Comparison of ENCODE assay signal across 10 mouse cellular contexts in the genomic region with DNA sequence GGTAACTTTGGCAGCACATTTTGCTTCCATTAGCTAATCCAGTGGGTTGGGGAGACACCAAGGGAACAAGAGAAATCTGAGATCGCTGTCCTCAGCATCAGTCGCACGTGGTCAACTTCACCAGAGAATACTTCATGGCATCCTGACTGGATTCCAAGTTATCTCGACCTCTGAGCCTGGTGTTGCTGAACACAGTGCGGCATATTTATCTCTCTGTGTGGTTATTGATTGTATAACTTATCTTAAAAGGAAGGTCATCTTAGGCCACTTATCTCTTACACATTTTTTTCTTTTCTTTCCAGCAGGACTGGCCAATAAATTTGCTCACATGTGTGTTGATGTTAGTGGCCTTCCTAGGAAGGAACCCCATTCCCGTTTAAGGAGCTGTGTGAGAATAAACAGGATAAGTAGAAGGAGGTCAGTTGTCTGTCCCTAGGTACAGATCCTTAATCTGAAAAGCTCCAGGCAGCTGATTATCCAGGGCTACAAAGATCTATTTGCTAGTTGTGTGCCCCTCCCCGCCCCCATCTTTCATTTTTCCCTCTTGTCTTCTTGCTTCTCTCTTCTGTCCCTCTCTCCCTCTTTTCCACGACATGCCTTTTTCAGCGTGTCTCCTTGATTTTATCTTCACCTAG. TPM values are rescaled to one million over a fixed set of nuclear protein-coding genes. Genes with fewer than 3 reads are reported as not detected.
DNase-seq lines count a peak whose midpoint lies in the region; ATAC-seq and TF ChIP-seq lines count a peak whose summit lies in the region.
"Had no signal": no experiment of that assay in that cellular context is flagged by ENCODE, and none has a peak within 500 bp of the region (broad histone marks: within the 10 kb centered on the region; RNA-seq: fewer than 3 reads in every experiment).

No protein-coding gene starts in this region.

- peaks cover 29% of the 10 kb centered on the region for H3K27me3 ChIP-seq in embryonic facial prominence, embryonic 12.5 days
- peaks cover 32% of the 10 kb centered on the region for H3K27me3 ChIP-seq in embryonic facial prominence, embryonic 10.5 days (replicated peaks; ENCODE audit: low read depth, poor library complexity, severe bottlenecking)
- H3K27me3 ChIP-seq in heart, postnatal 0 days (ENCODE audit: control insufficient read depth, insufficient read depth, low read length): peaks cover 26% of the 10 kb centered on the region

- no peak for DNase-seq in embryonic facial prominence, embryonic 10.5 days (ENCODE audit: low spot score)
- no peak for DNase-seq in heart, postnatal 0 days (ENCODE audit: low spot score)
- no peak for DNase-seq in heart, adult 18-20 months
- DNase-seq in retina, adult 2 months (ENCODE audit: low read depth, low spot score): peak; percentile 59
- no peak for DNase-seq in retina, embryonic 14.5 days (ENCODE audit: low spot score)
- DNase-seq in thymus, postnatal 4 days: no peak
- DNase-seq in spleen, postnatal 10 days (ENCODE audit: low spot score in 2 of 2): no peak

- no peak for ATAC-seq in embryonic facial prominence, embryonic 12.5 days (ENCODE audit: insufficient number of reproducible peaks, insufficient read depth, low FRiP score, low TSS enrichment)
- ATAC-seq in heart, postnatal 0 days (ENCODE audit: insufficient read depth, low read depth): no peak

- H3K4me1 ChIP-seq in embryonic facial prominence, embryonic 12.5 days: peaks cover 6% of the 10 kb centered on the region; the same call in 1 of the 2 replicates
- peaks cover 15% of the 10 kb centered on the region for H3K4me1 ChIP-seq in embryonic facial prominence, embryonic 10.5 days
- peaks cover 5% of the 10 kb centered on the region for H3K4me1 ChIP-seq in heart, postnatal 0 days (ENCODE audit: control insufficient read depth, insufficient read depth)
- H3K4me1 ChIP-seq: liver, embryonic 15.5 days had no signal

- TF ChIP-seq EP300 in heart, postnatal 0 days (IDR thresholded peaks at IDR 0.05; ENCODE audit: low read depth): no peak

- H3K36me3 ChIP-seq in embryonic facial prominence, embryonic 12.5 days: no peaks in the 10 kb centered on the region
- H3K36me3 ChIP-seq in embryonic facial prominence, embryonic 10.5 days (replicated peaks): no peaks in the 10 kb centered on the region
- no peaks in the 10 kb centered on the region for H3K36me3 ChIP-seq in heart, postnatal 0 days (replicated peaks; ENCODE audit: control insufficient read depth, insufficient read depth, low read length)
- H3K36me3 ChIP-seq: liver, embryonic 15.5 days had no signal

- no peak overlapping the region for H3K4me3 ChIP-seq in embryonic facial prominence, embryonic 12.5 days
- H3K4me3 ChIP-seq in embryonic facial prominence, embryonic 10.5 days: no peak overlapping the region
- H3K4me3 ChIP-seq in heart, postnatal 0 days (ENCODE audit: low read depth, low read length): 0 out of 2 replicates have a peak overlapping the region, but pooled peaks have one; percentile 54

- H3K27ac ChIP-seq in embryonic facial prominence, embryonic 12.5 days: no peak overlapping the region
- no peak overlapping the region for H3K27ac ChIP-seq in embryonic facial prominence, embryonic 10.5 days (replicated peaks)
- H3K27ac ChIP-seq in heart, postnatal 0 days (ENCODE audit: low read depth): no peak overlapping the region
- H3K27ac ChIP-seq: liver, embryonic 15.5 days had no signal

- 53% methylated on average over 9 of the region's 9 CpGs for WGBS in embryonic facial prominence, embryonic 12.5 days
- 61% methylated on average over 9 of the region's 9 CpGs for WGBS in embryonic facial prominence, embryonic 10.5 days
- WGBS in heart, postnatal 0 days: 21% methylated on average over 9 of the region's 9 CpGs

- no peak for TF ChIP-seq CTCF in heart, postnatal 0 days (IDR thresholded peaks at IDR 0.05; ENCODE audit: low read depth)

- H3K4me2 ChIP-seq in embryonic facial prominence, embryonic 12.5 days (replicated peaks): peak overlapping the region; percentile 97
- peak overlapping the region; percentile 92; the same call in 1 of the 2 replicates for H3K4me2 ChIP-seq in heart, postnatal 0 days (ENCODE audit: low read depth, low read length)

- H3K9ac ChIP-seq in embryonic facial prominence, embryonic 12.5 days: no peak overlapping the region
- H3K9ac ChIP-seq in heart, postnatal 0 days (replicated peaks; ENCODE audit: low read depth, low read length): no peak overlapping the region
- H3K9ac ChIP-seq: liver, embryonic 15.5 days had no signal

- H3K9me3 ChIP-seq in embryonic facial prominence, embryonic 12.5 days: no peaks in the 10 kb centered on the region
- H3K9me3 ChIP-seq in embryonic facial prominence, embryonic 10.5 days: no peaks in the 10 kb centered on the region
- no peaks in the 10 kb centered on the region for H3K9me3 ChIP-seq in heart, postnatal 0 days (replicated peaks; ENCODE audit: control insufficient read depth, low read length)
- H3K9me3 ChIP-seq: liver, embryonic 15.5 days had no signal

RNA-seq across cellular contexts. Expression of a gene that starts 0.7 kb away (rescaled TPM):
- polyA plus RNA-seq in embryonic facial prominence, embryonic 12.5 days (2016; fragmentation: Nextera tagmentation; extraction: Ambion mirVana): 0.20 and 0.24 TPM in 2 replicates
- 0.01 and 0.11 TPM in 2 replicates for polyA plus RNA-seq in embryonic facial prominence, embryonic 10.5 days (2016; fragmentation: Nextera tagmentation; extraction: Ambion mirVana)
- total RNA-seq in heart, postnatal 0 days (2014; rRNA removed; ENCODE audit: low replicate concordance): 0.04 and 0.08 TPM in 2 replicates
- 0.07 TPM in 2 replicates for polyA plus RNA-seq in heart, postnatal 0 days (2015; fragmentation: Nextera tagmentation; extraction: Ambion mirVana)
- 1 to 10 TPM in 1 of 2 experiments, under 1 TPM in 1; 0.67 to 1.2 TPM for total RNA-seq in heart, adult 18-20 months (2021)
- total RNA-seq: megakaryocyte, adult 5-6 weeks had no signal
